Mouse (Mus musculus): ENCODE results near the gene Srd5a2. TPM values are rescaled to one million over a fixed set of nuclear protein-coding genes. Genes with fewer than 3 reads are reported as not detected.

Gene Srd5a2
- polyA plus RNA-seq, 1 experiment from 2014 or later = not detected

DNA sequence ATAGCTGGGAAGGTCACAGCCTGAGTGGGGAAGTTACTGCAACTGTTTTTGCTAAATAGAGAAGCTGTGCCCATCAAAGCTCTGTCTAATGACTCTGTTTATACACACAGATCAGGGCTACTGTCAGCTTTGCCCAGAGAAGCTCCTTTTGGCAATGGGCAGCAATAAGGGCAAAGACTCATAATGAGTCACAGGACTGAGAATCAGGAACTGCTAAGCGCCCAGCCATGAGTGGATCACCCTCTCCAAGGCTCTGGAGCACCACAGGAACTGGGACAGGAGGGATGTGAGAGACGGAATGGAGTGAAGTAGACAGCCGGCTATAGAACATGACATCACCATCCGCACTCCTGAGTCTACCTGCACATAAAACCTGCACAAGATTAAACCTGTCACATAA is 29.4 kb downstream of the Srd5a2 start:
- no peaks in the 10 kb centered on the region for H3K9me3 ChIP-seq
- no peak overlapping the region for H3K4me2 ChIP-seq
- no peak overlapping the region for H3K27ac ChIP-seq
- H3K4me1 ChIP-seq (replicated peaks) = no peaks in the 10 kb centered on the region; the same call in 1 of the 2 replicates
- 87% methylated on average over 4 of the region's 4 CpGs for WGBS
- no peak overlapping the region for H3K9ac ChIP-seq
- H3K4me3 ChIP-seq = no peak overlapping the region
- ATAC-seq (ENCODE audit: low FRiP score) = no peak
- H3K27me3 ChIP-seq = no peaks in the 10 kb centered on the region
- H3K36me3 ChIP-seq = no peaks in the 10 kb centered on the region

DNA sequence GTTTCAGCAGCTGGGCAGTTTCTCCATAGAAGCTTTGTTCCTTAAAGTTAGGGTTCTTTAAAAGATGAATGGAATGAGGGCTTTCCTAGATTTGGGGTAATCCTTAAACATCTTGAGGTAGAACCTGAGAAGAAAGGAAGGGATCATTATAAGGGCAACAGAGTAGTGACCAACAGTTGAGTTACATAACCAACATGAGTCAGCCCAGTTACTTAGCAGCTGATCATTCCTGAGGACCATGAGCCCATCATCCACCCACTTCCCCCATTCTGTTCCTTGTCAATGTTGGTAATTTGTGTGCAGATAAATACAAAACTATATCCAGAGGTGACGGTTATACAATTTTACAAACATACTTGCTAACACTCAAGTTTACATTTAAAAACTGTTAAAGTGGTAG is 30.1 kb downstream of the Srd5a2 start:
- Histone ChIP-seq H3K4me2 (no peak overlapping the region), H3K9ac (no peak overlapping the region), H3K36me3 (no peaks in the 10 kb centered on the region), H3K27ac (no peak overlapping the region), H3K4me1 (replicated peaks) (no peaks in the 10 kb centered on the region; the same call in 1 of the 2 replicates), H3K4me3 (no peak overlapping the region), H3K9me3 (no peaks in the 10 kb centered on the region), H3K27me3 (no peaks in the 10 kb centered on the region)
- WGBS = 94% methylated on average over 1 of the region's 1 CpGs
- ATAC-seq (ENCODE audit: low FRiP score) = no peak

DNA sequence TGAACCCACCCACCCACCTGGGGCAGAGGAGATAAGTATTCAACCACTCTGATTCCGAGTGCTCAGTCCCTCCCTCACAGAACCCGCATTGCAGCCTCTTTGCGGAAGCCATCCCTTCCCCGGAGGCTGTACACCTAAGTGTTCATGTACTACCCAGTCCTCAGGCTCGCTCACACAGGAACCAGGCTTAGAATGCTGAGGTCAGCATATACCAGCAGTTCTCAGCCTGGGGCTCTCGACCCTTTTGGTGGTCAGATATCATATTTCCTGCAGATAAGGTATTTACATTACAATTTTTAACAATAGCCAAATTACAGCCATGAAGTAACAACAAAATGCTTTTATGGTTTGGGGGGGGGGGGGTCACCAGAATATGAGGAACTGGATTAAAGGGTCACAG is 32.6 kb downstream of the Srd5a2 start:
- WGBS = 89% methylated on average over 6 of the region's 6 CpGs
- H3K9ac ChIP-seq = no peak overlapping the region
- H3K4me3 ChIP-seq = no peak overlapping the region
- H3K27ac ChIP-seq = no peak overlapping the region
- H3K4me2 ChIP-seq = no peak overlapping the region
- H3K4me1 ChIP-seq (replicated peaks) = no peaks in the 10 kb centered on the region; the same call in 1 of the 2 replicates
- no peaks in the 10 kb centered on the region for H3K36me3 ChIP-seq
- H3K9me3 ChIP-seq = no peaks in the 10 kb centered on the region
- no peak for ATAC-seq (ENCODE audit: low FRiP score)
- H3K27me3 ChIP-seq = no peaks in the 10 kb centered on the region

DNA sequence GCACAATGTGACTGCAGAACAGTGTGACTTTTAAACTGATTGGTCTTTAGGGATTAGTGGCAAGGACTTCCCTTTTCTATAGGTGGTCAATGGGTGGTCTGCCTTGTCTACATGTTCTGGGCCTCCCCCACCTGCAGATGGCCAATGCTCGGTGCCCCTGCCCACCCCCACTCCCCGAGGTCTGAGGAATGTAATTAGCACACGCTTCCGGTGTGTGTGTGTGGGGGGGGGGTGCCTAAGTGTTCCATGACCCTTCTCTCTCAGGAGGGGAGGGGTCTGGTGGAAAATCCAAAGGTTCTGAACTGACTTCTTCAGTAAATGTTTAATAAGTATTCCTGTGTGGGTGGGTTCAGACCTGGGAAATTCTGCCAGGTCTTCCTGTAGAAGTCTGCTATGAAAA is 39.0 kb downstream of the Srd5a2 start:
- ATAC-seq (ENCODE audit: low FRiP score) = no peak
- Histone ChIP-seq H3K27me3 (no peaks in the 10 kb centered on the region), H3K36me3 (no peaks in the 10 kb centered on the region), H3K9me3 (no peaks in the 10 kb centered on the region), H3K9ac (no peak overlapping the region), H3K4me2 (no peak overlapping the region), H3K4me3 (no peak overlapping the region), H3K4me1 (replicated peaks) (no peaks in the 10 kb centered on the region), H3K27ac (no peak overlapping the region)
- WGBS = 58% methylated on average over 4 of the region's 4 CpGs

DNA sequence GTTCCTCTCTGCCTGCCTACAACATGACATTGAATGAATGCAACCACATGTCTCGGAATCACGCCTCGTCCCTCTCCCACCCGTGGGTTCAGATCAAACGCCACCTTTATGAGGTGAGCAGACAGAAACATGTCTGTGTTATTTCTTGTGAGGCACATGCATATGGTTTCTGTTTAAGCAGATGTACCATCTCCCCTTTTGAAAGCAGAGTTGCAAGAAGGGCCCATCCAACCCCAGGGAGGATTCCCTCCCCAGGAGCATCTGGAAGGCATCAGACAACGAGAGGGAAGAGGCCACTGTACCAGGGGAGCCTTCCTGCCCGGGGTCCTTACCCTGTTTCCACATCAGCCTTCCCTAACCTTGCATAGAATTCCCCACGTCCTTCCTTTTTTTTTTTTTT is 40.7 kb downstream of the Srd5a2 start:
- Histone ChIP-seq H3K27ac (no peak overlapping the region), H3K9ac (no peak overlapping the region), H3K9me3 (peaks cover 4% of the 10 kb centered on the region; the same call in 1 of the 2 replicates), H3K27me3 (no peaks in the 10 kb centered on the region), H3K36me3 (no peaks in the 10 kb centered on the region), H3K4me1 (replicated peaks) (no peaks in the 10 kb centered on the region), H3K4me2 (no peak overlapping the region), H3K4me3 (no peak overlapping the region)
- WGBS = 78% methylated on average over 8 of the region's 8 CpGs
- no peak for ATAC-seq (ENCODE audit: low FRiP score)

DNA sequence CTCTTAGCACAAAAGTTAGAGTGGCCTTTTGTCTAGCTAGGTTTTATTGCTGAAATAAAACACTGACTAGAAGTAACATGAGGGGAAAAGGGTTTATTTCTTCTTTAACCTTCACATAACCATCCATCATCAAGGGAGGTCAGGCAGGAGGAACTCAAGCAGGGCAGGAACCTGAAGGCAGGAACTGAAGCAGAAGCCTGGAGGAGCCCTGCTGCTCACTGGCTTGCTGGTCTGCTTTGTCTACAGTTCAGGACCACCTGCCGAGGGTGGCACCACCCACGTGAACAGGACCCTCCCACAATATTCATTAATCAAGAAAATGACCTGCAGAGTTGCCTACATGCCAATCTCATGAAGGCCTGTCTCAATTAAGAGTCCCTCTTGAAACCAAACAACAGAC is 45.3 kb downstream of the Srd5a2 start:
- no peak overlapping the region for H3K9ac ChIP-seq
- H3K9me3 ChIP-seq = peaks cover 4% of the 10 kb centered on the region; the same call in 1 of the 2 replicates
- H3K4me1 ChIP-seq (replicated peaks) = no peaks in the 10 kb centered on the region
- no peak overlapping the region for H3K4me2 ChIP-seq
- H3K36me3 ChIP-seq = no peaks in the 10 kb centered on the region
- no peak overlapping the region for H3K4me3 ChIP-seq
- H3K27me3 ChIP-seq = no peaks in the 10 kb centered on the region
- no peak overlapping the region for H3K27ac ChIP-seq
- no peak for ATAC-seq (ENCODE audit: low FRiP score)
- WGBS = 69% methylated on average over 2 of the region's 2 CpGs

DNA sequence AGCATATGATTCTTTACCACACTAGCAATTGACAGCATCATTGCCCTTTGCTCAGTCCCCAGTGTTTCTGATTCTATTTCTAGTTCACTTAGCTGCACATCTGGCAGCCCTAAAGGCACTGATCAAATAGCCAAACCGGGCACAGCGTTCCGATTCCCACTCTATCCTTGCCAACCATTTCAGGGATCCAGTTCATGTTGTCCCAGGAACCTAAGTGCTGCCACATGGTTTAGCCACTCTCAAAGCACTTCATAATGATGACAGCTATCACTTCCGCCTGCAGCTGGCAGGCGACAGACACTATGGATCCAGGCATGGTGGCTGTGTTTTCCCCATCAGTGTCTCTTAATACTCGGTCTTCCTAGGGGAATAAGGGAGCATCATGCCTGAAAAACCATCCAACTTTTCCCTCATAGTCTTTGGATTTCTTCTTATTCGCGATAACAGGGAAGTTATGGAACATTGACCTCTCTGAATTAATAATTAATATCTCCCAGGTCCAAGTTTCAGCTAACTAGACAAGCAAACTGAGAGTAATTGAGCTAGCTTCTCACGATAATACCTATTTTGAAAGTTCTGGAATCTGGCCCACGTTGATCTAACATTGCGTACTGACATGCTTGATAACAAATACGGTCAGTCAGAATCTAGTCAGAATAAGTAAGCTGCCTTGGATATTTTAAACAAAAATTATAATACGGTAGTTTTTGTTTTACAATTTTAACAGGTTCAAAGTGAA is 51.6 kb downstream of the Srd5a2 start:
- ATAC-seq (ENCODE audit: low FRiP score) = no peak
- no peak overlapping the region for H3K27ac ChIP-seq
- no peaks in the 10 kb centered on the region for H3K4me1 ChIP-seq (replicated peaks)
- H3K36me3 ChIP-seq = no peaks in the 10 kb centered on the region
- H3K27me3 ChIP-seq = no peaks in the 10 kb centered on the region
- no peak overlapping the region for H3K4me3 ChIP-seq
- no peak overlapping the region for H3K4me2 ChIP-seq
- WGBS = 92% methylated on average over 13 of the region's 13 CpGs
- no peaks in the 10 kb centered on the region for H3K9me3 ChIP-seq
- H3K9ac ChIP-seq = no peak overlapping the region

DNA sequence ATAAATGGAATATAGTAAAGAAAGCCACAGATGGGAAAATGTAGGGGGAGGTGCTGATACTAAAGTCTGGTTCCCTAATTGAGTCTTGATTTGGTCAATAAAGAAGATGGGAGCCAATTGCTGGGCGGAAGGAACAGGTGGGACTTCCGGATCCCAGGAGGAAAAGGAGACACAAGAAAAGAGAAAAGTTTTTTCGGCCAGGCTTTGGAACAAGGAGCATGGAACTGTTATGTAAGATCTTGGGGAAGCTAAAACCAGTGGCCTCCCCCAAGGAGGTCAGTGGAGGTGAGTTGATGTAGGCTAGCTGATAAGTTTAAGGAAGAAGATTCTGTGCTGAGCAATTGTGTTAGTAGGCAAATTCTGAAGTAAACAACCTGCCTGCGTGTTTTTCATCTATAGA is 56.5 kb downstream of the Srd5a2 start:
- ATAC-seq (ENCODE audit: low FRiP score) = no peak
- no peak overlapping the region for H3K4me2 ChIP-seq
- WGBS = 91% methylated on average over 4 of the region's 4 CpGs

DNA sequence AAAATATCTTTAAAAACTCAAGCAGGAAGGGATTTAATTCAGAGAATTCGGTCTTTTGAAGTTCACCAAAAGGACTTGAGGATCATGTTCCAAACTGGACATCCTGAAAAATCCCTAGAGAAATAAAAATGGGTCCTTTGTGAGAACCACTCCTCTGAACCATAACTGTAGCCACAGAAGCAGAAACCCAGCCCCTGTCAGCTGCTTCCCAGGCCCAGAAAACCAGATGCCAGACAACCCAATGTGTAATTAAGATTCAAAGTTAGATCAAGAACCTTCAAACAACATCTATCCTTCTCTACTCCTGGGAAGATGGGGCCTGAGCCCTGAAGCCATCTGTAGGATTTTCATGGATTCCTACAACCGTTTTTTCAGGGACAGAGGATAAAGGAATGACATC is 61.1 kb downstream of the Srd5a2 start:
- Histone ChIP-seq H3K36me3 (no peaks in the 10 kb centered on the region), H3K4me1 (replicated peaks) (0 out of 2 replicates have a peak, but pooled peaks cover 3% of the 10 kb centered on the region), H3K4me3 (no peak overlapping the region), H3K4me2 (no peak overlapping the region), H3K27me3 (no peaks in the 10 kb centered on the region), H3K9me3 (no peaks in the 10 kb centered on the region), H3K9ac (no peak overlapping the region), H3K27ac (no peak overlapping the region)
- 77% methylated on average over 2 of the region's 2 CpGs for WGBS
- no peak for ATAC-seq (ENCODE audit: low FRiP score)

More for the DNA sequence above, 56.5 kb downstream of the Srd5a2 start:
- Histone ChIP-seq H3K4me3 (no peak overlapping the region), H3K4me1 (replicated peaks) (no peaks in the 10 kb centered on the region), H3K27me3 (no peaks in the 10 kb centered on the region), H3K27ac (no peak overlapping the region), H3K36me3 (no peaks in the 10 kb centered on the region), H3K9ac (no peak overlapping the region), H3K9me3 (no peaks in the 10 kb centered on the region)

DNA sequence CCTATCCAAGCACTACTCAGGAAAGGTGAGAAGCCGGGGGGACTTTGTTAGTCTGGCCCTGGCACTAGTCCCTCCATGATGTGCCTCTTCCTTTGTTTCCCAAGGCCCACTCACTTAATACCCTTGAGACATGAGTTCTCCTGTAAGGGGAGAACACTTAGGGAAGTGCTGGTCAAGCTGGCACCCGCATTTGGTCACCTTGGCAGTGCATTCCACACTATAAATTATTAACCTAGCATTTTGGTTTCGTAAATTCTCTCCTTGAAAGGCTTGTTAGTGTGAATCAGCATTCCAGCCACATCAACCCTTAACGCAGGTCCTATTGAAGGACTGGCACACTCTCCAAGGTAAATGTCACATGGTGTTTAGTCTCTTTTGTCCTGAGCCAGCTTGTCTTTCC is 61.8 kb downstream of the Srd5a2 start:
- no peaks in the 10 kb centered on the region for H3K9me3 ChIP-seq
- H3K36me3 ChIP-seq = no peaks in the 10 kb centered on the region
- no peak overlapping the region for H3K4me3 ChIP-seq
- no peak overlapping the region for H3K4me2 ChIP-seq
- no peaks in the 10 kb centered on the region for H3K27me3 ChIP-seq
- H3K4me1 ChIP-seq (replicated peaks) = 0 out of 2 replicates have a peak, but pooled peaks cover 3% of the 10 kb centered on the region
- no peak overlapping the region for H3K27ac ChIP-seq
- ATAC-seq (ENCODE audit: low FRiP score) = no peak
- WGBS = 86% methylated on average over 4 of the region's 4 CpGs
- H3K9ac ChIP-seq = no peak overlapping the region

DNA sequence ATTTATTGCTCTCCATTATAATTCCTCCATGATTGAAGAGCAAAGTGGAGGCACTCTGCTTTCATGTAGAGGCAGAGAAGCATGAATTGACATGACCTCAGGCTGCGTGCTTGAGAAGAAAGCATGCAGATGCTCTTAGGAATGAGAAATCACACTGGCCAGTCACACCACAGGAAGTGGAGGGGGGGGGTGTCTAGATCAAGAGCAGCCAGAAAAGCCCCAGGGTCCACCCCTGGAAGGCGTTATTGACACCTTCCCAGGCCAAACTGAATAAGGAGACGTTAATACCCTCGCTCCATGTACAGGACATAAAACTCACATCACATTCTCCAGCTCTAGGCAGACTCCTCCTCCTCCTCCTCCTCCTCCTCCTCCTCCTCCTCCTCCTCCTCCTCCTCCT is 63.2 kb downstream of the Srd5a2 start:
- Histone ChIP-seq H3K27me3 (no peaks in the 10 kb centered on the region), H3K27ac (no peak overlapping the region), H3K36me3 (no peaks in the 10 kb centered on the region), H3K4me2 (no peak overlapping the region), H3K9me3 (no peaks in the 10 kb centered on the region), H3K4me3 (no peak overlapping the region), H3K9ac (no peak overlapping the region), H3K4me1 (replicated peaks) (0 out of 2 replicates have a peak, but pooled peaks cover 3% of the 10 kb centered on the region)
- WGBS = 40% methylated on average over 4 of the region's 4 CpGs
- no peak for ATAC-seq (ENCODE audit: low FRiP score)

DNA sequence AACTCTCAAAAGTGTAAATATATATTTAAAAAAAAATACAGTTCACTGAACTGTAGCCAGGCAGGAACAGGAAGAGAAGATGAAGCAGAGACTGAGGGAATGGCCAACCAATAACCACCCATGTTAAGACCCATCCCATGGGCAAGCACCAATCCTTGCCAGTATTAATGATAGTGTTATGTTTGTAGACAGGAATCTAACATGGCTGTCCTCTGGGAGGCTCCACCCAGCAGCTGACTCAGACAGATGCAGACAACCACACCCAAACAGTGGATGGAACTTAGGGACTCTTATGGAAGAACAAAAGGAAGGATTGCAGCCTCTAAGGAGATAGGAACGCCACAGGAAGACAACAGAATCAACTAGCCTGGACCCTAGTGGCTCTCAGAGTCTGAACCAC is 64.8 kb downstream of the Srd5a2 start:
- Histone ChIP-seq H3K4me1 (replicated peaks) (0 out of 2 replicates have a peak, but pooled peaks cover 3% of the 10 kb centered on the region), H3K27me3 (no peaks in the 10 kb centered on the region), H3K27ac (no peak overlapping the region), H3K9me3 (no peaks in the 10 kb centered on the region), H3K4me2 (no peak overlapping the region), H3K4me3 (no peak overlapping the region), H3K9ac (no peak overlapping the region), H3K36me3 (no peaks in the 10 kb centered on the region)
- ATAC-seq (ENCODE audit: low FRiP score) = no peak
- 79% methylated on average over 1 of the region's 1 CpGs for WGBS

DNA sequence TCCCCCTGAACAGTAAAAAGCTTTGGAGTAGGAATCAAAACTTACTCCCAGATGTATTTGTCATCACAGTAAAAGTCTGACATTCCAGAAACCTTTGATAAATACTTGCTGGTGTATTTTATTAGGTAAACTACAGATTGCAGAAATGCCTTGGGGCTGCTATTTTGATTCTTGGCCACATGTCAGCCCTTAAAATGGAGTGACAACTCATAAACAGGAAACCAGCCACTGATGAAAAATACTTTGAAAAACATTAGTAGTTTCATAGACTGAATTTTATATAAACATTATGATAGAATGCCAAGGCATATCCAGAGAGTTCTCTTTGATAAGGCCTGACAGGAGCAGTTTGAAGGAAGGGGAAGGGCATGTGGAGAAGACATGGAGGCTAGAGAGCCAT is 71.7 kb downstream of the Srd5a2 start:
- no peaks in the 10 kb centered on the region for H3K27me3 ChIP-seq
- no peak overlapping the region for H3K27ac ChIP-seq
- no peak for ATAC-seq (ENCODE audit: low FRiP score)
- H3K9me3 ChIP-seq = no peaks in the 10 kb centered on the region
- H3K36me3 ChIP-seq = no peaks in the 10 kb centered on the region
- no peak overlapping the region for H3K4me2 ChIP-seq
- no peak overlapping the region for H3K9ac ChIP-seq
- H3K4me1 ChIP-seq (replicated peaks) = no peaks in the 10 kb centered on the region
- no peak overlapping the region for H3K4me3 ChIP-seq

All from hindbrain, embryonic 13.5 days (tissue).